Mouse (Mus musculus) adrenal gland, postnatal 0 days (tissue): ENCODE data around the gene Slc30a5. TPM values are rescaled to one million over a fixed set of nuclear protein-coding genes. Genes with fewer than 3 reads are reported as not detected.

Source experiments
- polyA plus RNA-seq: library from polyadenylated mRNA; unstranded; fragments of >200 nt; fragmentation: Nextera tagmentation; extraction: Ambion mirVana; gene quantifications from 2 replicates; pipeline ENCODE4 v1.2.1, GENCODE M21; 2015

Slc30a5 gene
- polyA plus RNA-seq, result 37.4 and 44.1 TPM in 2 replicates

GRCm38 (mm10) chr13:100832741-100833639 is at the start of gene Slc30a5:
TSS of gene Slc30a5 (minus strand) at chr13:100833427.

DNA sequence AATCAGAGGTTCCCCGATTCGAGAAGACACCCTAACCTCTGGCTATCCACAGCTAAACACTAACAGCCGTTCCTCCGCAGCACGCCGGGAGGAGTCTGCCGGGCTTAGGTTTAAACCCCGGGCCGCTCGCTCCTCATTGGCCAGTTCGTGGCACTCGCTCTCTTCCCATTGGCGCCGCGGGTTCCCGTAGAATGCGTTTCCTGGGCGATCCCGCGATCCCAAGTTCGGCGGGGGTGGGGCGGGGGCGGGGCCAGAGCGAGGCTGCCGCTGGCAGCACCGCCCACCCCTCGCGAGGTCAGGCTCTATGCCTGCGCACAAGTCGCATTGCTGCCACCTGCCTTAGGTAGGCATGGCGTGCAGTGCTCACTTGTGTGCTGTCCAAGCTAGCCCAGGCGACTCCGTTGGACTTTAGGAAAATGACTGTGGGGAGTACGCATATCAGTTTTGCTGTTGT is 46.8 kb downstream of the Slc30a5 start, which contains the start of gene Ccnb1:
TSS of gene Ccnb1 (minus strand) at position 157 of the 454 bp plus-strand sequence.

GRCm38 (mm10) chr13:100775252-100776055 is 57.8 kb downstream of the Slc30a5 start, which contains the start of gene Cenph:
TSS of gene Cenph (minus strand) at chr13:100775899.

Other genes with a start within 250 kb of the Slc30a5 start
- gene Marveld2, start 216.5 kb downstream of the Slc30a5 start, polyA plus RNA-seq, result 0.93 and 1.6 TPM in 2 replicates
- gene Ak6, start 182.4 kb downstream of the Slc30a5 start, polyA plus RNA-seq, result 218 and 264 TPM in 2 replicates
- 15.3 and 23.1 TPM in 2 replicates for gene Rad17, start 182.4 kb downstream of the Slc30a5 start, polyA plus RNA-seq
- gene Taf9, start 181.8 kb downstream of the Slc30a5 start, polyA plus RNA-seq, result 11.8 and 19.2 TPM in 2 replicates
- 1.8 and 2.9 TPM in 2 replicates for gene Ccdc125, start 163.7 kb downstream of the Slc30a5 start, polyA plus RNA-seq
- 81.6 and 88.1 TPM in 2 replicates for gene Cdk7, start 102.5 kb downstream of the Slc30a5 start, polyA plus RNA-seq
- 175 and 220 TPM in 2 replicates for gene Mrps36, start 88.8 kb downstream of the Slc30a5 start, polyA plus RNA-seq
- gene Cenph, start 57.5 kb downstream of the Slc30a5 start, polyA plus RNA-seq, result 16.3 and 16.8 TPM in 2 replicates
- gene Ccnb1, start 46.9 kb downstream of the Slc30a5 start, polyA plus RNA-seq, result 36.3 and 46.4 TPM in 2 replicates